Mouse (Mus musculus): ENCODE data around the gene Ryr2.
"Not testable (repeated sequence)": the region's sequence is repeated elsewhere in the genome, so short reads cannot be mapped to it uniquely, and the experiment has no call there.

The Ryr2 gene

DNA sequence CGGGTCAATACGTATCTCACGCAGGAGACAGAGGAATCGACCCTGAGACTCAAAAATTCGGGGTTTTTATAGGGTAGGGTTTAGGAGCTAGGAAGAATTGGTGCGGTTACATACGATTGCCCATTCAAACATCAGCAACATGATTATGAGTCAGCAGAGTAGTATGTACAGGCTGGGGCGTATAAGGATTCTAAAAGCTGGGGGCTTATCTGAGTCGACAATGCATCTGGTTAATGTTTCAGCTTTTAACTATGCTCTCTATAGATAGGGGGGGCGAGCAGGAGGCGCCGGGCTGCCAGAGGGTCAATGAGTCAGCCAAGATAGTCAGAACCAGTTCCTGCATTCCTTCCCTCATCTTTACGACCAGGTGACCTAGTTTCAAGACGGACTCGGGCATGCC lies 557.6 kb downstream of the Ryr2 start:
- DNase-seq (ENCODE audit: low read depth, low spot score): not testable (repeated sequence)

DNA sequence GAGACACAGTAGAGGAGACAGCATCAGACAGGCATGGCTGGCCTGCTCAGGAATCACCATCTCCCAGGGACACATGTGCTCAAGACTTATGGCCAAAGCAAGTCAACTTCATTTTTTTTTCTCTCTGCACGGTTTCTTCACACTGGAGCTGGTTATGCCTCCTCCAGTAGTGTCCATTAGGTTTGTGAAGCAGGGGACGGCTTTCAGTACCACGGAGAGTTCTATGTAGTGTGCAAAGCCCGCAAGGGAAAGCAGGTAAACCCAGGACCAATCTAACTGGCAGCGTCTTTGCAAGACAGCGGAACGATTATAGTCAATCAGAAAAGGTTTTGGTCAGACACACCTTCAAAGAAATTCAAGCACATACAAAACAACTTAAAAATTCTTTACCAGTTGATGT lies 560.9 kb downstream of the Ryr2 start:
- DNase-seq (ENCODE audit: low read depth, low spot score): peak; percentile 70

- no peak for DNase-seq (ENCODE audit: low read depth, low spot score)
These were observed 564.2 kb downstream of the Ryr2 start for GRCm38 (mm10) chr13:11542546-11542945.

DNA sequence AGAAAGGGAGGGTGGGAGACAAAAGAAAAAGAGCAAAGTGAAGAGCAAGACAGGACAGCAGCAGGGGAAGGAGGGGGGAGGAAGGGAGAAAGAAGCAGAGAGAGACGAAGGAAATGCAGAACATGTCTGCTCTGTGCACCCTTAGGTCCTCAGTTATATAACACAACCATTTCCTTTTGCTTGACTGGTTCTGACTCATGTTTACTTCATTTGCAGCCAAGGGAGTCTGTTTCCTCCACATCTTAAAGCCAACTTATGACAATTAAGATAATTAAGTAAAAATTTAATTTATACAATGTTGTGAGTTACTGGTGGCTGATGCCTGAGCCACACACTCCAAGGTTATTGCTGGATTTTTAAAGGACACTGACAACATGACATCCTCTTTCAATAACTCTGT lies 569.9 kb downstream of the Ryr2 start:
- no peak for DNase-seq (ENCODE audit: low read depth, low spot score)

DNA sequence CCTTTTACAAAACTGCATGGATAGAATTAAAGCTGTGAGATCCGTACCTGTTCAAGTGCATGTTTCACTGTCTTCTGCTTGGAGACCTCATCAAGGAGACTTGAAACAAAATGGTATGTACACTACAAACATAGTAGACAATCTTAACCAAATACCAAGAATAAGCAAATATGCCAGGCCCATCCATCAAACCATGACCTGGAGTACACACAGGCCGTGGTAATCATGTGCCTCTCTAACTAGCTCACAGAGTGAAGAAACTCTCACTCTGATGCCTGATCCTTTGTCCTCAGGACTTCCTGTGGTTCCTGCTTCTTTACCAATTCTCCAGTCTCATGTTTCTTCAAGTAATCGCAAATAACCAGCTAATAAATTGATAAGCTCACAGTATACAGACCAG lies 570.9 kb downstream of the Ryr2 start:
- no peak for DNase-seq (ENCODE audit: low read depth, low spot score)

DNA sequence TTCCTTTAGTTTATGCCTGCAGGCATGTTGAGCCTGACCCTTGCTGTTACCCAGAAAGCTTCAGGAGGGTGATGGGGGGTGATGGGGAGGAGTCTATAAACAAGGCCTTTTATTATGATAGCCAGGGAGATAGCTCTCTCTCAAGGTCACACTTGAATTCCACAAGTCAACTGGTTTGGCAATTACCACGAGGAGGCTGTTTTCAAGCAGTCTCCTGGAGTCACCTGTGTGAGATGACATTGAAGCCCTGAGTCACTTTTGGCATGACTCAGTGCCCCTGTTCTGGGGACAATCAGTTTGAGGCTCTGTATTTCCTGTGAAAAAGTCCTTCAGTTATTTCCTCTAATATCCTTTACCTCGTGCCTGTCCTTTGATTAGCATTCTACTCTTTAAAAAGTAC lies 573.5 kb downstream of the Ryr2 start:
- DNase-seq (ENCODE audit: low read depth, low spot score): no peak

DNA sequence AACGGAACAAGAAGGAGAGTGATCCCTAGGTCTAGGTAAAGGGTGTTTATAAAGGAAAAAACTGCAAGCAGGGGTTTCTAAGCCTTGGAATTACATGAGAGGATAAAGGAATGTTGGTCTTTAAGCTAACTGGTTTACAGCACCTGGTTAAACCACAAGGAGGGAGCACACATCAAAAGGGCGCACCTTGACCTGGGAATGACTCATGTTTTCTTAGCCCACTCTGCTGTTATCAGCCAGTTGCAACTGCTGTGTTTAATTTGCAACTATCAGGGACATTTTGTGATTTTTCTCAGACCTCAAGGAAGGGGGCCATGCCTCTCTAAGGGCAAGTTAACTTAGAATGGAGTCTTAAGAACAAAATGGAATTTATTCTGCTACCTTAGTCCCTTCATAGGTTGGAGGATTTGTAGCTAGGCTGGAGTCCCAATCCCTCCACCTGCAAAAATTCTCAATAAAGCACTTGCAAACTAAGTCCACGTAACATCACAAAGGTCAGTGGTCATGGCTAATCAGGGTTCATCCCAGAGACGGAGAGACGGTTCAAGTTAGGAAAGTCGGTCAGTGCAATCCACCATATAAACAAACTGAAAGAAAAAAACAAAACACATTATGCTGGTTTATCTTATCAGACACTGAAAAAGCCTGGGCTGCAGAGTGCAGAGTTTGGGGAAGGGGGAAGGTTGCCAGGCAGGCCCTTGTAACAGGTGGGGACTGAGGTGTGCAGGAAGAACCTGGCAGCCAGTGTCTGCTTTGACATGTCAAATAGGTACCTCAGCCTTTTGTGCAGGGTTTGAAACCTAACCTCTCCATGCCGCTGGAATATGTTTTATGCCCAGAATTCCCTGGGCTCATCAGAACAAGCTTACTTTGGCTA lies 574.5 kb downstream of the Ryr2 start:
- DNase-seq (ENCODE audit: low read depth, low spot score): no peak

GRCm38 (mm10) chr13:11523612-11524011 lies 583.1 kb downstream of the Ryr2 start:
- DNase-seq (ENCODE audit: low read depth, low spot score): no peak

- DNase-seq (ENCODE audit: low read depth, low spot score): no peak
These were observed 586.0 kb downstream of the Ryr2 start for GRCm38 (mm10) chr13:11520765-11521164.

- no peak for DNase-seq (ENCODE audit: low read depth, low spot score)
These were observed 595.1 kb downstream of the Ryr2 start for GRCm38 (mm10) chr13:11511540-11512177.

Measured in forelimb bud, embryonic 11.5 days (tissue).